Mouse (Mus musculus): ENCODE results near the gene Nfkbil1.

DNA sequence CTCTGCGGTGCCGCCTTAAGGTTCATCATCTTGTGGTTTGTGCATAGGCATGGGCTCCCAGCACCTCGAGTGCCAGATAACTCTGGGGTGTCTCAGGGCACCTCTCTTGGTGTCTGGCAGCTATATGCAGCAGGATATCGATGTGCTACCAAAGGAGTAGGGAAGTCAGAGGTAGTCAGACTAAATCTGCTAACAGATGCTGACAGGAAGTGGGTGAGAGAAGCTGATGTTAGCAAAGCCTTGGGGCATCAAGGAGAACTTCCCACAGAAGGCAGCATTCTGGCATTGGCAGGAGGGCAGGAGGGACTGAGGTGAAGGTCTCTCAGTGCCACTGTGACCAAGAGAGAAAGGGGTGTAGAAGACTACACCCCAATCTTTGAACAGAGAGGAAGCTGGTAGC lies 45.5 kb downstream of the Nfkbil1 start:
- TF ChIP-seq CTCF (IDR thresholded peaks at IDR 0.05; ENCODE audit: extremely low read depth, insufficient read length, insufficient replicate concordance, low read depth, low read length) (no peak), POLR2A (IDR thresholded peaks at IDR 0.05; ENCODE audit: low read depth, low read length) (no peak)
